5 mouse cellular contexts compared by ENCODE assay signal in the genomic region with DNA sequence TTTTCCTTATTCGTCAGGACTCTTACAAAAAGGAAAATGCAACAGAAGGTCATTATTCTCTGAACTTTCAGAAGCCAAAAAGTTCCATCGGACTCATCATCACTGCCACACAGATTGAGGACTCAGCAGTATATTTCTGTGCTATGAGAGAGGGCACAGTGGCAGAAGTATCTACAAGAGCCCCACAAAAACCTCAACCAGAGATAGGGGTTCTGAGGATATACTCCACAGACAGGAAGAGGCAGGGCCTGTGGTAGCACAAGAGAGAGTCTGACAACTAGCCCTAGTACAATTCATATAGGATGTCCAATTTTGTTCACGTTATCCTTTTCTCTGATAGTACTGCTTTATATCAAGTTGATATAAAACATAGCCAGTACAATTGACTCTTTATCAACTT.
DNase-seq lines count a peak whose midpoint lies in the region; ATAC-seq lines count a peak whose summit lies in the region.
"Not testable (repeated sequence)": the region's sequence is repeated elsewhere in the genome, so short reads cannot be mapped to it uniquely, and the experiment has no call there.

No protein-coding gene starts in this region.

- 93% methylated on average over 3 of the region's 3 CpGs for WGBS in midbrain, embryonic 11.5 days

- ATAC-seq in CD4-positive, CD25-positive, alpha-beta regulatory T cell, adult 4 months, result peak; percentile 56
- peak; percentile 88 for ATAC-seq in common myeloid progenitor, adult 5-6 weeks (replicated peaks; ENCODE audit: low read depth, poor library complexity, severe bottlenecking)
- ATAC-seq in inflammation-experienced regulatory T-cells, adult 6 months, result peak; percentile 43
- peak; percentile 54 for ATAC-seq in megakaryocyte progenitor cell, adult 5-6 weeks (replicated peaks; ENCODE audit: poor library complexity)
- not testable (repeated sequence) for ATAC-seq in midbrain, embryonic 11.5 days (ENCODE audit: low FRiP score)

- H3K4me2 ChIP-seq in midbrain, embryonic 11.5 days, result not testable (repeated sequence)

- H3K9me3 ChIP-seq in midbrain, embryonic 11.5 days (ENCODE audit: control insufficient read depth, low read length), result not testable (repeated sequence)

- not testable (repeated sequence) for H3K27me3 ChIP-seq in midbrain, embryonic 11.5 days (ENCODE audit: control insufficient read depth, insufficient read depth, low read length)

- not testable (repeated sequence) for H3K36me3 ChIP-seq in midbrain, embryonic 11.5 days (ENCODE audit: control insufficient read depth, insufficient read depth, low read length)

- peak; percentile 44 for DNase-seq in midbrain, embryonic 11.5 days (ENCODE audit: low spot score, missing footprints)

- H3K27ac ChIP-seq in midbrain, embryonic 11.5 days (ENCODE audit: low read depth, low read length), result not testable (repeated sequence)

- H3K4me3 ChIP-seq in midbrain, embryonic 11.5 days (ENCODE audit: low read depth, low read length), result not testable (repeated sequence)

- not testable (repeated sequence) for H3K4me1 ChIP-seq in midbrain, embryonic 11.5 days (ENCODE audit: control insufficient read depth, insufficient read depth, low read length)

- H3K9ac ChIP-seq in midbrain, embryonic 11.5 days (ENCODE audit: low read length), result not testable (repeated sequence)
